Mouse (Mus musculus): ENCODE results near the gene Mfng.

- no peak for TF ChIP-seq CTCF (IDR thresholded peaks at IDR 0.05; ENCODE audit: control insufficient read depth, insufficient read depth, low read length)
- no peak for TF ChIP-seq POLR2A (IDR thresholded peaks at IDR 0.05; ENCODE audit: borderline replicate concordance, control insufficient read depth, low read depth, low read length)
Observed at GRCm38 (mm10) chr15:78790990-78791389, 17.7 kb upstream of the Mfng start.

Data from bone marrow, adult 2 months (tissue).